Mouse (Mus musculus): ENCODE measurements at regions not wholly inside any gene's neighbourhood (a gene's known extent, or its start where the extent isn't known, plus 50 kb on each side); places are given as distances from the start of the nearest gene placed in this dataset.
"Not testable (repeated sequence)": the region's sequence is repeated elsewhere in the genome, so short reads cannot be mapped to it uniquely, and the experiment has no call there.

GRCm38 (mm10) chr5:3141841-3142240 is 199.4 kb upstream of the Cdk6 start:
- not testable (repeated sequence) for DNase-seq (ENCODE audit: low spot score)

- DNase-seq (ENCODE audit: low spot score) = not testable (repeated sequence)
Observed at GRCm38 (mm10) chr5:3146544-3147295, 194.6 kb upstream of the Cdk6 start.

GRCm38 (mm10) chr5:3149886-3150285 is 191.4 kb upstream of the Cdk6 start:
- not testable (repeated sequence) for DNase-seq (ENCODE audit: low spot score)

GRCm38 (mm10) chr5:3150766-3151165 is 190.5 kb upstream of the Cdk6 start:
- DNase-seq (ENCODE audit: low spot score) = not testable (repeated sequence)

- not testable (repeated sequence) for DNase-seq (ENCODE audit: low spot score)
Observed at GRCm38 (mm10) chr5:3151534-3152148, 189.6 kb upstream of the Cdk6 start.

GRCm38 (mm10) chr5:3152149-3152865 is 189.0 kb upstream of the Cdk6 start:
- peak; percentile 26 for DNase-seq (ENCODE audit: low spot score)

- DNase-seq (ENCODE audit: low spot score) = not testable (repeated sequence)
Observed at GRCm38 (mm10) chr5:3165511-3165910, 175.8 kb upstream of the Cdk6 start.

- DNase-seq (ENCODE audit: low spot score) = not testable (repeated sequence)
Observed at GRCm38 (mm10) chr5:3166496-3166895, 174.8 kb upstream of the Cdk6 start.

GRCm38 (mm10) chr5:3193592-3193991 is 147.7 kb upstream of the Cdk6 start:
- not testable (repeated sequence) for DNase-seq (ENCODE audit: low spot score)

- peak; percentile 13 for DNase-seq (ENCODE audit: low spot score)
Observed at GRCm38 (mm10) chr5:3197952-3198841, 143.1 kb upstream of the Cdk6 start.

GRCm38 (mm10) chr5:3198869-3199550 is 142.3 kb upstream of the Cdk6 start:
- DNase-seq (ENCODE audit: low spot score) = not testable (repeated sequence)

- not testable (repeated sequence) for DNase-seq (ENCODE audit: low spot score)
Observed at GRCm38 (mm10) chr5:3206160-3206559, 135.1 kb upstream of the Cdk6 start.

GRCm38 (mm10) chr5:3208293-3208692 is 133.0 kb upstream of the Cdk6 start:
- DNase-seq (ENCODE audit: low spot score) = not testable (repeated sequence)

GRCm38 (mm10) chr5:3211284-3211683 is 130.0 kb upstream of the Cdk6 start:
- no peak for DNase-seq (ENCODE audit: low spot score)

GRCm38 (mm10) chr5:3216053-3216452 is 125.2 kb upstream of the Cdk6 start:
- no peak for DNase-seq (ENCODE audit: low spot score)

- no peak for DNase-seq (ENCODE audit: low spot score)
Observed at GRCm38 (mm10) chr5:3219230-3219629, 122.1 kb upstream of the Cdk6 start.

- DNase-seq (ENCODE audit: low spot score) = no peak
Observed at GRCm38 (mm10) chr5:3219770-3220169, 121.5 kb upstream of the Cdk6 start.

- peak; percentile 24 for DNase-seq (ENCODE audit: low spot score)
Observed at GRCm38 (mm10) chr5:3223819-3224218, 117.5 kb upstream of the Cdk6 start.

- DNase-seq (ENCODE audit: low spot score) = not testable (repeated sequence)
Observed at GRCm38 (mm10) chr5:3224392-3225054, 116.8 kb upstream of the Cdk6 start.

GRCm38 (mm10) chr5:3225358-3225757 is 115.9 kb upstream of the Cdk6 start:
- not testable (repeated sequence) for DNase-seq (ENCODE audit: low spot score)

GRCm38 (mm10) chr5:3244067-3244466 is 97.2 kb upstream of the Cdk6 start:
- not testable (repeated sequence) for DNase-seq (ENCODE audit: low spot score)

Data from urinary bladder, postnatal 14 days (tissue).